Mouse (Mus musculus): ENCODE measurements around the gene Jdp2. TPM values are rescaled to one million over a fixed set of nuclear protein-coding genes. Genes with fewer than 3 reads are reported as not detected.

The Jdp2 gene
- polyA plus RNA-seq, 1 experiment from 2014 or later: 0.56 TPM

DNA sequence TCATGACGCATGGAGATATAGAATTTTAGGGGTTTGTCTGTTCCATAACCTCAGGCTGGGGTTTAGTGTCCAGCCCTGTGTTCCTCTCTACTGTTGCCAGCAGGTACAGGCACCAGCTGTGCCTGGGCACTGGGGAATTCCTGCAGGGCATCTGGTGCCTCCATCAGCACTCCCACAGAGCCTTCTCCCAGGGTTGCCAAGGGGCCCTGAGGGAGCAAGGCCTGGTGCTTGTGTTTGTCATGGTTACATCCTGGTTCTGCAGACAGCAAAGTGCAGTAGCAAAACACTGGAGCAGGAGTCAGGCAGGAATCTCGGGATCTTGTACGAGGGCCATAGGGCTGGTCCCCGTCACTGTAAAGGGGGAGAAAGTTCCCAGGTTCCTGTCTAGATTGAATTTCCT is 22.8 kb downstream of the Jdp2 start:
- Histone ChIP-seq H3K27ac (ENCODE audit: low read depth, low read length) (no peak overlapping the region; the same call in 1 of the 2 replicates), H3K4me3 (ENCODE audit: low read length) (no peak overlapping the region), H3K9me3 (ENCODE audit: control insufficient read depth, low read length) (no peaks in the 10 kb centered on the region), H3K4me2 (ENCODE audit: low read length) (no peak overlapping the region), H3K36me3 (ENCODE audit: control insufficient read depth, insufficient read depth, low read length) (no peaks in the 10 kb centered on the region), H3K27me3 (replicated peaks; ENCODE audit: control insufficient read depth, insufficient read depth, low read length) (no peaks in the 10 kb centered on the region), H3K4me1 (ENCODE audit: control insufficient read depth, insufficient read depth, low read depth, low read length) (peaks cover 22% of the 10 kb centered on the region), H3K9ac (ENCODE audit: low read depth, low read length) (no peak overlapping the region; the same call in 1 of the 2 replicates)
- ATAC-seq: no peak
- 69% methylated on average over 4 of the region's 4 CpGs for WGBS

DNA sequence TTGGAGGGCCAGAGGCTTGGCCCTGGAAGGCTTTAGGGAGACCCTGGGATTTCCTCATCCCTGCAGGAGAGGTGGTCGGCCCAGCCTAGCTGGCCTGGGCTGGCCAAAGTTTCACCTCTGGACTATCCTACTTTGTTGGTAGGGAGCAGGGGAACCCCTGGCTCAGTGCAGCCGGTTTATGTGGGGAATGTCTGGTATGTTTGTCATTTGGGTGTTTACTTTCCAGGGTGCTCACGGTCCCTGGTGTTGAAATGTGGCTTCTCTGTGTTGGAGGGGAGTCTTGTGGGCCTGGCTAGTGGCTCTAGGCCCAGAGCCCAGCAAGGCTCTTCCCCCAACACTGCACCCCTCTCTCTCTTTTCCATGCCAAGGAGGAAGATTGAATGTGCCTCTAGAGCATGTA is 24.9 kb downstream of the Jdp2 start:
- no peak overlapping the region for H3K4me2 ChIP-seq (ENCODE audit: low read length)
- H3K9ac ChIP-seq (ENCODE audit: low read depth, low read length): no peak overlapping the region
- H3K36me3 ChIP-seq (ENCODE audit: control insufficient read depth, insufficient read depth, low read length): no peaks in the 10 kb centered on the region
- peaks cover 18% of the 10 kb centered on the region for H3K4me1 ChIP-seq (ENCODE audit: control insufficient read depth, insufficient read depth, low read depth, low read length)
- no peak overlapping the region for H3K4me3 ChIP-seq (ENCODE audit: low read length)
- H3K9me3 ChIP-seq (ENCODE audit: control insufficient read depth, low read length): no peaks in the 10 kb centered on the region
- H3K27me3 ChIP-seq (replicated peaks; ENCODE audit: control insufficient read depth, insufficient read depth, low read length): no peaks in the 10 kb centered on the region
- 61% methylated on average over 3 of the region's 3 CpGs for WGBS
- no peak for ATAC-seq
- no peak overlapping the region for H3K27ac ChIP-seq (ENCODE audit: low read depth, low read length)

- no peak overlapping the region for H3K9ac ChIP-seq (ENCODE audit: low read depth, low read length)
- peaks cover 17% of the 10 kb centered on the region for H3K4me1 ChIP-seq (ENCODE audit: control insufficient read depth, insufficient read depth, low read depth, low read length)
- no peaks in the 10 kb centered on the region for H3K36me3 ChIP-seq (ENCODE audit: control insufficient read depth, insufficient read depth, low read length)
- ATAC-seq: no peak
- no peaks in the 10 kb centered on the region for H3K27me3 ChIP-seq (replicated peaks; ENCODE audit: control insufficient read depth, insufficient read depth, low read length)
- no peaks in the 10 kb centered on the region for H3K9me3 ChIP-seq (ENCODE audit: control insufficient read depth, low read length)
- H3K4me3 ChIP-seq (ENCODE audit: low read length): no peak overlapping the region
- no peak overlapping the region for H3K27ac ChIP-seq (ENCODE audit: low read depth, low read length)
- no peak overlapping the region for H3K4me2 ChIP-seq (ENCODE audit: low read length)
- 89% methylated on average over 7 of the region's 7 CpGs for WGBS
Observed at GRCm38 (mm10) chr12:85624652-85625051, 25.8 kb downstream of the Jdp2 start.

GRCm38 (mm10) chr12:85625852-85626251 is 27.0 kb downstream of the Jdp2 start:
- Histone ChIP-seq H3K4me1 (ENCODE audit: control insufficient read depth, insufficient read depth, low read depth, low read length) (peaks cover 19% of the 10 kb centered on the region), H3K4me3 (ENCODE audit: low read length) (no peak overlapping the region), H3K9me3 (ENCODE audit: control insufficient read depth, low read length) (no peaks in the 10 kb centered on the region), H3K27me3 (replicated peaks; ENCODE audit: control insufficient read depth, insufficient read depth, low read length) (no peaks in the 10 kb centered on the region), H3K9ac (ENCODE audit: low read depth, low read length) (no peak overlapping the region), H3K4me2 (ENCODE audit: low read length) (no peak overlapping the region), H3K27ac (ENCODE audit: low read depth, low read length) (no peak overlapping the region), H3K36me3 (ENCODE audit: control insufficient read depth, insufficient read depth, low read length) (no peaks in the 10 kb centered on the region)
- no peak for ATAC-seq
- WGBS: 63% methylated on average over 5 of the region's 5 CpGs

- peak; percentile 75 for ATAC-seq
- H3K4me3 ChIP-seq (ENCODE audit: low read length): no peak overlapping the region
- no peaks in the 10 kb centered on the region for H3K9me3 ChIP-seq (ENCODE audit: control insufficient read depth, low read length)
- H3K9ac ChIP-seq (ENCODE audit: low read depth, low read length): no peak overlapping the region
- no peak overlapping the region for H3K4me2 ChIP-seq (ENCODE audit: low read length)
- H3K27me3 ChIP-seq (replicated peaks; ENCODE audit: control insufficient read depth, insufficient read depth, low read length): no peaks in the 10 kb centered on the region
- H3K36me3 ChIP-seq (ENCODE audit: control insufficient read depth, insufficient read depth, low read length): peaks cover 11% of the 10 kb centered on the region
- peaks cover 7% of the 10 kb centered on the region for H3K4me1 ChIP-seq (ENCODE audit: control insufficient read depth, insufficient read depth, low read depth, low read length)
- 70% methylated on average over 21 of the region's 21 CpGs for WGBS
- 0 out of 2 replicates have a peak overlapping the region, but pooled peaks have one; percentile 19 for H3K27ac ChIP-seq (ENCODE audit: low read depth, low read length)
Observed at GRCm38 (mm10) chr12:85629661-85630481, 31.0 kb downstream of the Jdp2 start.

DNA sequence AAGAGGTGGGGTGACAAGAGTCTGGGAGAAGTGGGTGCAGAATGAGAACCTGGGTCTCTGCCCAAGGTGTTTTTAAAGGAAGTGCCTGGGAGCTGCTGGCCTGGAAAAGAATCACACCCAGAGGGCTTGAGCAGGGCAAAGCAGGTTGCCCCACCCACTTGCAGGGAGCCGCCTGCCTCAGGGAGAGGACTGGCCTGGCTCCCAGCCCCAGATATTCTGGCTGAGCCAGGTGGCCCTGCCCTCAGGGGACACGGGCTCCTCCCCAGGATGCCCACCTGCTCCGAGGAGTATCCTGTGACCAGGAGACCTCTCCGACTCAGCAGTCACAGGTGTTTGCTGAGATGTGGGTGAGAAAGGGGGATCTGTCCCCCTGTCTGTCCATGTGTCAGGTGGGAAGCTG is 32.4 kb downstream of the Jdp2 start:
- H3K27me3 ChIP-seq (replicated peaks; ENCODE audit: control insufficient read depth, insufficient read depth, low read length): no peaks in the 10 kb centered on the region
- H3K4me1 ChIP-seq (ENCODE audit: control insufficient read depth, insufficient read depth, low read depth, low read length): peaks cover 7% of the 10 kb centered on the region
- H3K27ac ChIP-seq (ENCODE audit: low read depth, low read length): no peak overlapping the region
- H3K4me2 ChIP-seq (ENCODE audit: low read length): no peak overlapping the region
- no peaks in the 10 kb centered on the region for H3K9me3 ChIP-seq (ENCODE audit: control insufficient read depth, low read length)
- no peak overlapping the region for H3K9ac ChIP-seq (ENCODE audit: low read depth, low read length)
- no peak overlapping the region for H3K4me3 ChIP-seq (ENCODE audit: low read length)
- no peak for ATAC-seq
- H3K36me3 ChIP-seq (ENCODE audit: control insufficient read depth, insufficient read depth, low read length): peaks cover 14% of the 10 kb centered on the region
- WGBS: 74% methylated on average over 4 of the region's 4 CpGs

DNA sequence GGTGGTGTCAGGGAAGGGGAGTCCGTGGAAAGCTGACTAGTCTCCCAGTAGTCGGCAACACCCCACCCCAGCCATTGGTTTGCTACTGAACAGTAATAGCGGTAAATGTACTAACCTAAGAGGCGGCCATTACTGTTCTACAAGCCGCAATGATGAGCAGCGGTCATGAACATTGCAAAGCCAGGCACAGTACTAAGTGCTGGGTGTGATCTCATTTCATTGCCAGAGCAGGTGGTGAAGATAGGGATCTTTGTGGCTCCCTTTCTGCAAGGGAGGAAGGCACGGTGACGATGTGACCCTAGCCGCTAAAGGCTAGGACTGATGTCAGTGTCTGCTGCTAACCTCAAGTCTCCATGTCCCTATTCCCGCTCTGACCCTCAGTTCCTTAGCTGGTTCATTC is 33.5 kb downstream of the Jdp2 start:
- 97% methylated on average over 10 of the region's 10 CpGs for WGBS
- H3K9ac ChIP-seq (ENCODE audit: low read depth, low read length): no peak overlapping the region
- peaks cover 14% of the 10 kb centered on the region for H3K36me3 ChIP-seq (ENCODE audit: control insufficient read depth, insufficient read depth, low read length)
- no peak overlapping the region for H3K4me2 ChIP-seq (ENCODE audit: low read length)
- no peak for ATAC-seq
- H3K27me3 ChIP-seq (replicated peaks; ENCODE audit: control insufficient read depth, insufficient read depth, low read length): no peaks in the 10 kb centered on the region
- H3K4me3 ChIP-seq (ENCODE audit: low read length): no peak overlapping the region
- H3K27ac ChIP-seq (ENCODE audit: low read depth, low read length): no peak overlapping the region
- H3K9me3 ChIP-seq (ENCODE audit: control insufficient read depth, low read length): no peaks in the 10 kb centered on the region
- H3K4me1 ChIP-seq (ENCODE audit: control insufficient read depth, insufficient read depth, low read depth, low read length): peaks cover 7% of the 10 kb centered on the region

GRCm38 (mm10) chr12:85637932-85638331 is 39.1 kb downstream of the Jdp2 start:
- peaks cover 16% of the 10 kb centered on the region for H3K4me1 ChIP-seq (ENCODE audit: control insufficient read depth, insufficient read depth, low read depth, low read length)
- no peak overlapping the region for H3K27ac ChIP-seq (ENCODE audit: low read depth, low read length)
- no peaks in the 10 kb centered on the region for H3K9me3 ChIP-seq (ENCODE audit: control insufficient read depth, low read length)
- H3K9ac ChIP-seq (ENCODE audit: low read depth, low read length): no peak overlapping the region
- peaks cover 15% of the 10 kb centered on the region for H3K36me3 ChIP-seq (ENCODE audit: control insufficient read depth, insufficient read depth, low read length)
- 84% methylated on average over 9 of the region's 9 CpGs for WGBS
- no peak overlapping the region for H3K4me3 ChIP-seq (ENCODE audit: low read length)
- no peak overlapping the region for H3K4me2 ChIP-seq (ENCODE audit: low read length)
- ATAC-seq: no peak
- no peaks in the 10 kb centered on the region for H3K27me3 ChIP-seq (replicated peaks; ENCODE audit: control insufficient read depth, insufficient read depth, low read length)

GRCm38 (mm10) chr12:85638541-85639325 is 39.9 kb downstream of the Jdp2 start:
- no peak; the same call in 1 of the 2 replicates for ATAC-seq
- no peak overlapping the region for H3K27ac ChIP-seq (ENCODE audit: low read depth, low read length)
- no peaks in the 10 kb centered on the region for H3K9me3 ChIP-seq (ENCODE audit: control insufficient read depth, low read length)
- peaks cover 16% of the 10 kb centered on the region for H3K4me1 ChIP-seq (ENCODE audit: control insufficient read depth, insufficient read depth, low read depth, low read length)
- H3K4me3 ChIP-seq (ENCODE audit: low read length): no peak overlapping the region
- no peaks in the 10 kb centered on the region for H3K27me3 ChIP-seq (replicated peaks; ENCODE audit: control insufficient read depth, insufficient read depth, low read length)
- WGBS: 71% methylated on average over 20 of the region's 20 CpGs
- peaks cover 11% of the 10 kb centered on the region for H3K36me3 ChIP-seq (ENCODE audit: control insufficient read depth, insufficient read depth, low read length)
- H3K4me2 ChIP-seq (ENCODE audit: low read length): no peak overlapping the region
- H3K9ac ChIP-seq (ENCODE audit: low read depth, low read length): no peak overlapping the region
